Mouse (Mus musculus): Measurements from ENCODE around the gene C1qtnf5. TPM values are rescaled to one million over a fixed set of nuclear protein-coding genes. Genes with fewer than 3 reads are reported as not detected.
A peak's percentile ranks its signal among the peaks of the same experiment; 100 is the strongest.

The C1qtnf5 gene
- polyA plus RNA-seq, 1 experiment: not detected

DNA sequence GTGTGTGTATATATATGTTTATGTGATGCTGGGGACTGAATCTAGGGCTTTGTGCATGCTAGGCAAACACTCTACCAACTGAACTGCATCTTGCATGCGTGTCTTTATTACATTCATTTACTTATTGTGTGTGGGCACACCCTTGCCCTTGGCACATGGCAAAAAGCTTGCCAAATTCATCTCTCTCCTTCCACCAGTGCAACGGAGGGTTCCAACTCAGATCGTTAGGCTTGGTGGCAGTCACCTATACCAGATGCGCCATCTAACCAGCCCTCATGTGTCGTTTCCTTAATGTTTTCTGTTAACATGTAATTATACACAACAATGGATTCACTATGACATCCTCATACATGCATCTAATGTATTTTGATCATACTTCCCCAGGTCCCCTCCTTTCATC lies 24.8 kb upstream of the C1qtnf5 start:
- Histone ChIP-seq H3K27me3 (ENCODE audit: control insufficient read depth, insufficient read depth, low read length, poor library complexity, severe bottlenecking) (no peaks in the 10 kb centered on the region), H3K27ac (ENCODE audit: insufficient read depth, low read length) (no peak overlapping the region)

DNA sequence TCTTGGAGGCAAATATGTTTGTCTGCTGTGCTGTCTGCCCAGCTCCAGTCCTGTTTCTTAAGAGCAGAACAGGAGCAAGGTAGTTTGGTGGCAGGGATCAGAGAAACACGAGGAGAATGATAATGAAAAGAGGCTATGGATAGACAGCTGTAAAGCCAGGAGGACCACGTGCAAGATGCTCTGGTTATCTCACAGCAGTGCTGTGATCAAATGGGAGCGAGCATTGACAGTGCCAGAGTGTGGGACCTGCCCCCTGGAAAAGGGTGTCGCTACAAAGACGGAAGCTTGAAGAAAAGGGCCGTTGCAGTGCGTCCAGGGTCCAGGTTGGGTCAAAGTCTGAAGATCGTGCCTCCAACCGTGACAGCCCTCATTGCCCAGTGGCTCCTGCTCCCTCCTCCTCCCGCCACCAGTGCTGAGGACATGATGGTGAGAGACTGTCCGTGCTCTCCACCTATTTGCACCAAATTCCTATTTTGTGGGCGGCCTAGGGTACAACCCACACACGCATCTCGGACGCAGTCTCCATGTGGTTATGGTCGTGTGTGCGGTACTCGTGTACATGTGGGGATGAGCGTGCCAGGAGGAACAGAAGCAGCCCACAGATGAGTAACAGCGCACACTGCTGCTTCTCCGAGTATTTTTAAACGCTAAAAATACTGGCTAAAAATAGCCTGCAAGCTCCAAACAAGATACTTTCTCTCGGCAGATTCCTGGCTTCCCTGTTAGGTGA lies 23.5 kb upstream of the C1qtnf5 start:
- Histone ChIP-seq H3K4me1 (ENCODE audit: control insufficient read depth, insufficient read depth, low read length) (peaks cover 7% of the 10 kb centered on the region), H3K4me3 (ENCODE audit: low read depth, low read length) (peak overlapping the region; percentile 38), H3K27me3 (ENCODE audit: control insufficient read depth, insufficient read depth, low read length, poor library complexity, severe bottlenecking) (no peaks in the 10 kb centered on the region), H3K27ac (ENCODE audit: insufficient read depth, low read length) (no peak overlapping the region), H3K9ac (ENCODE audit: low read depth, poor library complexity, severe bottlenecking) (peak overlapping the region; percentile 49), H3K36me3 (ENCODE audit: control insufficient read depth, insufficient read depth, low read length, poor library complexity, severe bottlenecking) (no peaks in the 10 kb centered on the region), H3K9me3 (replicated peaks; ENCODE audit: control insufficient read depth, insufficient read depth, low read length, poor library complexity, severe bottlenecking) (no peaks in the 10 kb centered on the region)
- TF ChIP-seq POLR2A (IDR thresholded peaks at IDR 0.05; ENCODE audit: insufficient read depth, low read length): no peak
- TF ChIP-seq CTCF (IDR thresholded peaks at IDR 0.05; ENCODE audit: low read depth, low read length): no peak
- TF ChIP-seq EP300 (IDR thresholded peaks at IDR 0.05; ENCODE audit: insufficient read depth, low read depth, low read length): no peak

More for the DNA sequence above, 24.8 kb upstream of the C1qtnf5 start:
- H3K4me1 ChIP-seq (ENCODE audit: control insufficient read depth, insufficient read depth, low read length): no peaks in the 10 kb centered on the region
- H3K4me3 ChIP-seq (ENCODE audit: low read depth, low read length): no peak overlapping the region
- no peaks in the 10 kb centered on the region for H3K36me3 ChIP-seq (ENCODE audit: control insufficient read depth, insufficient read depth, low read length, poor library complexity, severe bottlenecking)
- no peaks in the 10 kb centered on the region for H3K9me3 ChIP-seq (replicated peaks; ENCODE audit: control insufficient read depth, insufficient read depth, low read length, poor library complexity, severe bottlenecking)
- no peak overlapping the region for H3K9ac ChIP-seq (ENCODE audit: low read depth, poor library complexity, severe bottlenecking)
- TF ChIP-seq CTCF (IDR thresholded peaks at IDR 0.05; ENCODE audit: low read depth, low read length) (no peak), EP300 (IDR thresholded peaks at IDR 0.05; ENCODE audit: insufficient read depth, low read depth, low read length) (no peak), POLR2A (IDR thresholded peaks at IDR 0.05; ENCODE audit: insufficient read depth, low read length) (no peak)

DNA sequence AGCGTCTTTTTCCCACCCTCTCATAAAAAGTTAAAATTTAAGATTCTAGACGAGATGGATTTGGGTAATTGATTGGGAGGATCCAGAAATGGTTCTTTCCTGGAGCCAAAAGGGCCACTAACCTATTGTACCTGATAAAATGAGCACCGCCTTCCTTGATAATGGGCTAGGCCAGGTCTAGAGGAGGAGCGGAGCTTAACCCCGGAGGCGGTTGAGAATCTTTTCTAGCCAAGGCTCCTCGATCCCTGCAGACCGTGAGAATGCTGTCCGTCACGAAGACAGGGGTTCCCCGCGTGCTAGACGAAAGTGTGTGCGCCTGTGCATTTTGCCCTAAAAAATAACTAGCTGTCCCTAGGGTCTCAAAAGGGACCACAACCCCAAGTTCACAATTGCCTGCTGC lies 22.8 kb upstream of the C1qtnf5 start:
- no peaks in the 10 kb centered on the region for H3K36me3 ChIP-seq (ENCODE audit: control insufficient read depth, insufficient read depth, low read length, poor library complexity, severe bottlenecking)
- no peak overlapping the region for H3K27ac ChIP-seq (ENCODE audit: insufficient read depth, low read length)
- peak overlapping the region; percentile 54 for H3K4me3 ChIP-seq (ENCODE audit: low read depth, low read length)
- no peaks in the 10 kb centered on the region for H3K27me3 ChIP-seq (ENCODE audit: control insufficient read depth, insufficient read depth, low read length, poor library complexity, severe bottlenecking)
- no peaks in the 10 kb centered on the region for H3K9me3 ChIP-seq (replicated peaks; ENCODE audit: control insufficient read depth, insufficient read depth, low read length, poor library complexity, severe bottlenecking)
- TF ChIP-seq POLR2A (IDR thresholded peaks at IDR 0.05; ENCODE audit: insufficient read depth, low read length): no peak
- TF ChIP-seq EP300 (IDR thresholded peaks at IDR 0.05; ENCODE audit: insufficient read depth, low read depth, low read length): no peak
- TF ChIP-seq CTCF (IDR thresholded peaks at IDR 0.05; ENCODE audit: low read depth, low read length): no peak
- H3K4me1 ChIP-seq (ENCODE audit: control insufficient read depth, insufficient read depth, low read length): peaks cover 7% of the 10 kb centered on the region
- H3K9ac ChIP-seq (ENCODE audit: low read depth, poor library complexity, severe bottlenecking): peak overlapping the region; percentile 49

DNA sequence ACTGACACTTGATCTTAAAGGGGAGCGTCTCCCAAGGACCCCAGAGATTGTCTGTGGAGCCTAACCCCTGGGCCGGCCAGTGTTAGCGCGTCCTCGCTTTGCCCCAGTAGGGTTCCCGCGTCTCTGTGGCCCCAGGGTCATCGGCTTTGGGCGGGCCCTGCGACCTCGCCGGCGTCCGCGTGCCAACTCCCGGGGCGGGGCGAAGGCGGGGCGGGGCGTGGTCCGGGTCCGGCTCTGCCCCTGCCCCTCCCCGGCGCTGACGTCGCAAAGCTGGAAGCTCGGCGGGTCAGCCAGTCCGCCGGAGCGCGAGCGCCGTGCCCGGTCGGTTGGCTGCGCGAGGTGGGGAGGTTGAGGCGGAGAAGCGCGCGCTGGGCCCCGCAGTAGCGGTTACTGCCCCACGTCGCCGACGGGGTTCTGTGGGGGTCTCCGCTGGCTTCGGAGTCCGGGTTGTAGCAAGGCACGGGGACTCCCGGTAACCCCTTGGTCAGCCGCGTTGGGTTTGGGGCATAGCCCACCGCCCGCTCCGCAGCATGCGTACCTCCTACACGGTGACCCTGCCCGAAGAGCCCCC lies 22.3 kb upstream of the C1qtnf5 start:
- peak overlapping the region; percentile 54 for H3K9ac ChIP-seq (ENCODE audit: low read depth, poor library complexity, severe bottlenecking)
- no peaks in the 10 kb centered on the region for H3K9me3 ChIP-seq (replicated peaks; ENCODE audit: control insufficient read depth, insufficient read depth, low read length, poor library complexity, severe bottlenecking)
- peaks cover 7% of the 10 kb centered on the region for H3K4me1 ChIP-seq (ENCODE audit: control insufficient read depth, insufficient read depth, low read length)
- TF ChIP-seq POLR2A (IDR thresholded peaks at IDR 0.05; ENCODE audit: insufficient read depth, low read length) (peak; percentile 40), EP300 (IDR thresholded peaks at IDR 0.05; ENCODE audit: insufficient read depth, low read depth, low read length) (no peak)
- H3K27ac ChIP-seq (ENCODE audit: insufficient read depth, low read length): no peak overlapping the region
- H3K36me3 ChIP-seq (ENCODE audit: control insufficient read depth, insufficient read depth, low read length, poor library complexity, severe bottlenecking): no peaks in the 10 kb centered on the region
- H3K4me3 ChIP-seq (ENCODE audit: low read depth, low read length): peak overlapping the region; percentile 54
- no peaks in the 10 kb centered on the region for H3K27me3 ChIP-seq (ENCODE audit: control insufficient read depth, insufficient read depth, low read length, poor library complexity, severe bottlenecking)

DNA sequence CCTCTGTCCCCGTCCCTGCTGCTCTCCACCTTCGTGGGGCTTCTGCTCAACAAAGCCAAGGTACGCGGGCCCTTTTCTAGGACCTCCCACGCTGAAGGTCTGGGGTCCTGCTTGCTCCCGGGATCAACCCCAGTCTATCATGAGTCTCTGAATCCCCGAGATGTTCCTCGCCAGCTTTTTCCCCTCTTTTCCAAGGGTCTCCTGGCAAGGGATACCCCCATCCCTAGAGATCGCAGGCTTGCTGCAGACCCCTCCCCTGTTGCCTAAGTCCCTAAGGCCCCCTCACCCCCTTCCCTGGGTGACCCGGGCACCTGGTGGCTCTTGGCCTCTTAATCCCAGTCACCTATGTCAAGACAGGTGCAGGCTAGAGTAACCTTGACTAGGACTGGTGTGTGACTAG lies 21.8 kb upstream of the C1qtnf5 start:
- Histone ChIP-seq H3K9me3 (replicated peaks; ENCODE audit: control insufficient read depth, insufficient read depth, low read length, poor library complexity, severe bottlenecking) (no peaks in the 10 kb centered on the region), H3K27me3 (ENCODE audit: control insufficient read depth, insufficient read depth, low read length, poor library complexity, severe bottlenecking) (no peaks in the 10 kb centered on the region), H3K4me3 (ENCODE audit: low read depth, low read length) (peak overlapping the region; percentile 44), H3K27ac (ENCODE audit: insufficient read depth, low read length) (no peak overlapping the region), H3K4me1 (ENCODE audit: control insufficient read depth, insufficient read depth, low read length) (peaks cover 7% of the 10 kb centered on the region), H3K9ac (ENCODE audit: low read depth, poor library complexity, severe bottlenecking) (peak overlapping the region; percentile 54), H3K36me3 (ENCODE audit: control insufficient read depth, insufficient read depth, low read length, poor library complexity, severe bottlenecking) (no peaks in the 10 kb centered on the region)
- no peak for TF ChIP-seq POLR2A (IDR thresholded peaks at IDR 0.05; ENCODE audit: insufficient read depth, low read length)
- no peak for TF ChIP-seq CTCF (IDR thresholded peaks at IDR 0.05; ENCODE audit: low read depth, low read length)
- no peak for TF ChIP-seq EP300 (IDR thresholded peaks at IDR 0.05; ENCODE audit: insufficient read depth, low read depth, low read length)

Data from ES-Bruce4 (cell line).